Mouse (Mus musculus) cortical plate, adult 2 months (tissue): ENCODE measurements around the gene Sec23ip.
A peak's percentile ranks its signal among the peaks of the same experiment; 100 is the strongest.

ENCODE experiments used
- CTCF ChIP-seq: fragments of 200-500 bp; IDR thresholded peaks from 2 replicates; pipeline ENCODE4 v1.5.1; 2011; ENCODE audit warnings: mild to moderate bottlenecking, control low read depth, low read length; ENCODE audit not compliant: insufficient read depth; ENCODE audit errors: extremely low read depth
- POLR2A ChIP-seq: fragments of 200-500 bp; IDR thresholded peaks from 2 replicates; pipeline ENCODE4 v1.6.1; 2011; ENCODE audit warnings: mild to moderate bottlenecking, low read length, control low read depth; ENCODE audit not compliant: insufficient read depth; ENCODE audit errors: extremely low read depth

DNA sequence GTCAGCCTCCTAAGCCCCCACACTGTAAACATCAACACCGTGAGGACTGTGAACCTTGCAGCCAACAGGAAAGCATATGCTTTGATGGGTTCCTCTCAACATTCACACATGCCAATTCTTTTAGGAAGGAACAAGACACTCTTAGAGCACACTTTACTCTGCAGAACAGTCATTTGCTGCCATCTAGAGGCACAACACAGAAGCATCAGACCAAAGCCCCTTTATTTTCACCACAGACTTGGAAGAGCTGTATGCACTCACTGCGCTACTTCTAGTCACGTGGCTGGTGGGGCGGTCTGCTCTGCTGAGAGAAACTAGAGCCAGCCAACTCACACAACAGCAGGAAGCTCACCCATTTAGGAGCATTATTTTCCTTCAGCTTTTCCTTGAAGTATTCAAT lies 20.0 kb upstream of the Sec23ip start:
- no peak for TF ChIP-seq POLR2A
- TF ChIP-seq CTCF = peak; percentile 64; the same call in 1 of the 2 replicates
